Mouse (Mus musculus): ENCODE results near the gene Cers6. TPM values are rescaled to one million over a fixed set of nuclear protein-coding genes. Genes with fewer than 3 reads are reported as not detected.

The Cers6 gene
- total and polyA plus RNA-seq, 2 experiments: 3.9 to 16.0 TPM

GRCm38 (mm10) chr2:68935721-68936294 is 74.6 kb downstream of the Cers6 start:
- H3K79me2 ChIP-seq (ENCODE audit: control insufficient read depth, insufficient read depth, low read length): no peaks in the 10 kb centered on the region
- peak; percentile 89 for DNase-seq (ENCODE audit: extremely low read depth, low read depth, low spot score)
- H3K36me3 ChIP-seq (ENCODE audit: control insufficient read depth, insufficient read depth, low read length): no peaks in the 10 kb centered on the region
- 42% methylated on average over 2 of the region's 2 CpGs for WGBS
- H3K4me3 ChIP-seq (ENCODE audit: insufficient read depth, low read depth, low read length): no peak overlapping the region
- TF ChIP-seq CTCF (IDR thresholded peaks at IDR 0.05; ENCODE audit: low read depth, low read length) (no peak), POLR2A (IDR thresholded peaks at IDR 0.05; ENCODE audit: extremely low read depth, insufficient read depth, low read length) (no peak)
- H3K9ac ChIP-seq (ENCODE audit: low read depth, low read length): no peak overlapping the region
- H3K27ac ChIP-seq (replicated peaks; ENCODE audit: insufficient read depth, low read depth, low read length): no peak overlapping the region
- no peaks in the 10 kb centered on the region for H3K27me3 ChIP-seq (ENCODE audit: control insufficient read depth, insufficient read depth, low read length)
- peaks cover 11% of the 10 kb centered on the region for H3K4me1 ChIP-seq (ENCODE audit: control insufficient read depth, insufficient read depth, low read length)

GRCm38 (mm10) chr2:68936773-68937172 is 75.5 kb downstream of the Cers6 start:
- Histone ChIP-seq H3K79me2 (ENCODE audit: control insufficient read depth, insufficient read depth, low read length) (no peaks in the 10 kb centered on the region), H3K9ac (ENCODE audit: low read depth, low read length) (no peak overlapping the region), H3K4me3 (ENCODE audit: insufficient read depth, low read depth, low read length) (no peak overlapping the region), H3K27ac (replicated peaks; ENCODE audit: insufficient read depth, low read depth, low read length) (no peak overlapping the region), H3K27me3 (ENCODE audit: control insufficient read depth, insufficient read depth, low read length) (no peaks in the 10 kb centered on the region), H3K4me1 (ENCODE audit: control insufficient read depth, insufficient read depth, low read length) (peaks cover 11% of the 10 kb centered on the region), H3K36me3 (ENCODE audit: control insufficient read depth, insufficient read depth, low read length) (no peaks in the 10 kb centered on the region)
- TF ChIP-seq POLR2A (IDR thresholded peaks at IDR 0.05; ENCODE audit: extremely low read depth, insufficient read depth, low read length): no peak
- no peak for TF ChIP-seq CTCF (IDR thresholded peaks at IDR 0.05; ENCODE audit: low read depth, low read length)
- DNase-seq (ENCODE audit: extremely low read depth, low read depth, low spot score): no peak
- WGBS: 83% methylated on average over 4 of the region's 4 CpGs

DNA sequence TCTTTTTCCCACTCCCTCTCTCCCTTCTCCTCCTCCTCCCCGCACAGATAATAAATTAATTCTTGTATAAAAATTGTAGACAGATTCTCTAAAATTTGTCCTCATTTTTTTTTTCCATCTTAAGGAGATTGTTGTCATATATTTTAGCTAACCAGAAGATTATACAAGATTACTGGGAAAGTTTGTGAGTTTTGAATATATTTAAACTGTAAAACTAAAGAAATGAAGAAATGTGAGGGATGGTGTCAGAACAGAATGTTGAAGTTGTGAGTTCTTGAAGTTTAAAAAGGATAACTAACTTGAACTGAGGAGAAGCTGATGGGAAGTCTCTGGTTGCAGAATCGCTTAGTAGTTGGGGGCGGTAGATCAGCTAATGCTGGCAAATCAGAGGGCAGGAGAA is 76.6 kb downstream of the Cers6 start:
- Histone ChIP-seq H3K27me3 (ENCODE audit: control insufficient read depth, insufficient read depth, low read length) (no peaks in the 10 kb centered on the region), H3K36me3 (ENCODE audit: control insufficient read depth, insufficient read depth, low read length) (no peaks in the 10 kb centered on the region), H3K4me1 (ENCODE audit: control insufficient read depth, insufficient read depth, low read length) (peaks cover 10% of the 10 kb centered on the region), H3K9ac (ENCODE audit: low read depth, low read length) (no peak overlapping the region), H3K79me2 (ENCODE audit: control insufficient read depth, insufficient read depth, low read length) (no peaks in the 10 kb centered on the region), H3K4me3 (ENCODE audit: insufficient read depth, low read depth, low read length) (no peak overlapping the region), H3K27ac (replicated peaks; ENCODE audit: insufficient read depth, low read depth, low read length) (no peak overlapping the region)
- no peak for DNase-seq (ENCODE audit: extremely low read depth, low read depth, low spot score)
- TF ChIP-seq POLR2A (IDR thresholded peaks at IDR 0.05; ENCODE audit: extremely low read depth, insufficient read depth, low read length) (no peak), CTCF (IDR thresholded peaks at IDR 0.05; ENCODE audit: low read depth, low read length) (no peak)
- WGBS: 95% methylated on average over 3 of the region's 3 CpGs

DNA sequence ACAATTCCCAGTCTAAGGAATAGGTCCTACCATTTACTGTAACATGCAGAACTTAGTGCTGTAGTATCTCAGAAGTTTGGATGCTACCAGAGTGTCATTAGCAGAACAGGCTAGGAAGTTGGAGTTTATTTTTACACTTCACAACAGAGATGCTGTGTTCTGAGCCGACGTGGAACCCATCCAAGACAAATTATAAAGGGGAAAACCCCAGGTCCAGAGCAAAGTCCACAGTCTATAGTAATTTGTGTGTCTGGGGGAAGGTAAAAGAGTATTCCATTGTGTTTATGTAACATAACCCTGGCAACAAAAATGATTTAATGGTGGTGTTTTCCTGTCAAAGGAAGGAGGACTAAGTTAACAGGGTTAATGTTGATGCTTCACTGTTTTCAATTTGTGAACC is 83.7 kb downstream of the Cers6 start:
- WGBS: 6% methylated on average over 2 of the region's 2 CpGs
- Histone ChIP-seq H3K4me1 (ENCODE audit: control insufficient read depth, insufficient read depth, low read length) (peaks cover 19% of the 10 kb centered on the region), H3K36me3 (ENCODE audit: control insufficient read depth, insufficient read depth, low read length) (no peaks in the 10 kb centered on the region), H3K9ac (ENCODE audit: low read depth, low read length) (no peak overlapping the region), H3K4me3 (ENCODE audit: insufficient read depth, low read depth, low read length) (no peak overlapping the region), H3K27ac (replicated peaks; ENCODE audit: insufficient read depth, low read depth, low read length) (peak overlapping the region; percentile 77), H3K27me3 (ENCODE audit: control insufficient read depth, insufficient read depth, low read length) (no peaks in the 10 kb centered on the region), H3K79me2 (ENCODE audit: control insufficient read depth, insufficient read depth, low read length) (peaks cover 4% of the 10 kb centered on the region)
- DNase-seq (ENCODE audit: extremely low read depth, low read depth, low spot score): peak; percentile 91
- no peak for TF ChIP-seq CTCF (IDR thresholded peaks at IDR 0.05; ENCODE audit: low read depth, low read length)
- no peak for TF ChIP-seq POLR2A (IDR thresholded peaks at IDR 0.05; ENCODE audit: extremely low read depth, insufficient read depth, low read length)

GRCm38 (mm10) chr2:68945976-68946375 is 84.7 kb downstream of the Cers6 start:
- Histone ChIP-seq H3K36me3 (ENCODE audit: control insufficient read depth, insufficient read depth, low read length) (no peaks in the 10 kb centered on the region), H3K27ac (replicated peaks; ENCODE audit: insufficient read depth, low read depth, low read length) (0 out of 2 replicates have a peak overlapping the region, but pooled peaks have one; percentile 13), H3K4me3 (ENCODE audit: insufficient read depth, low read depth, low read length) (no peak overlapping the region), H3K79me2 (ENCODE audit: control insufficient read depth, insufficient read depth, low read length) (peaks cover 4% of the 10 kb centered on the region), H3K9ac (ENCODE audit: low read depth, low read length) (no peak overlapping the region), H3K27me3 (ENCODE audit: control insufficient read depth, insufficient read depth, low read length) (no peaks in the 10 kb centered on the region), H3K4me1 (ENCODE audit: control insufficient read depth, insufficient read depth, low read length) (peaks cover 19% of the 10 kb centered on the region)
- no peak for DNase-seq (ENCODE audit: extremely low read depth, low read depth, low spot score)
- TF ChIP-seq CTCF (IDR thresholded peaks at IDR 0.05; ENCODE audit: low read depth, low read length): no peak
- no peak for TF ChIP-seq POLR2A (IDR thresholded peaks at IDR 0.05; ENCODE audit: extremely low read depth, insufficient read depth, low read length)
- 92% methylated on average over 2 of the region's 2 CpGs for WGBS

- 24% methylated on average over 5 of the region's 5 CpGs for WGBS
- no peaks in the 10 kb centered on the region for H3K36me3 ChIP-seq (ENCODE audit: control insufficient read depth, insufficient read depth, low read length)
- peaks cover 19% of the 10 kb centered on the region for H3K4me1 ChIP-seq (ENCODE audit: control insufficient read depth, insufficient read depth, low read length)
- no peaks in the 10 kb centered on the region for H3K27me3 ChIP-seq (ENCODE audit: control insufficient read depth, insufficient read depth, low read length)
- DNase-seq (ENCODE audit: extremely low read depth, low read depth, low spot score): peak; percentile 82
- peaks cover 5% of the 10 kb centered on the region for H3K79me2 ChIP-seq (ENCODE audit: control insufficient read depth, insufficient read depth, low read length)
- H3K4me3 ChIP-seq (ENCODE audit: insufficient read depth, low read depth, low read length): no peak overlapping the region
- TF ChIP-seq POLR2A (IDR thresholded peaks at IDR 0.05; ENCODE audit: extremely low read depth, insufficient read depth, low read length) (no peak), CTCF (IDR thresholded peaks at IDR 0.05; ENCODE audit: low read depth, low read length) (no peak)
- peak overlapping the region; percentile 69 for H3K27ac ChIP-seq (replicated peaks; ENCODE audit: insufficient read depth, low read depth, low read length)
- H3K9ac ChIP-seq (ENCODE audit: low read depth, low read length): no peak overlapping the region
Measured at GRCm38 (mm10) chr2:68946819-68947218, 85.6 kb downstream of the Cers6 start.

Measured in liver, adult 2 months (tissue).